ENCODE assay signal across 8 mouse cellular contexts in the genomic region with DNA sequence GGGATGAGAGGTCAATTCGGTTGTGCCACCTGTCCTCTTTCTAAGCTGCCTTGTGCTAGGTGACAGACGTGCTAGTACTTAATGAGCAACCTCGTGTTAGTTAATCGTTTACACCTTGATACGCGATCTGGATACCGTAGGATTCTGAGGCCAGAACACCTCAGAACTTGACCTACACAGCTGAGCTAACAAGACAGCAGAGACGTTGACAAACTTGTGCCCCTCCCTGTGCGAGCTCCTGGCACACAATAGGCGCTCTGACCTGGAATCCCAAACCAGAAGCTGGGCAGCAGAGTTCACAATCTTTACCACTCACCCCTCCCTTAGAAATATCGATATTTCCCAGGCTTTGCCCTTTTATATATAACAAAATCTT. TPM values are rescaled to one million over a fixed set of nuclear protein-coding genes. Genes with fewer than 3 reads are reported as not detected.
DNase-seq lines count a peak whose midpoint lies in the region; ATAC-seq and TF ChIP-seq lines count a peak whose summit lies in the region.

No protein-coding gene starts in this region.

- no peak for DNase-seq in spleen, adult 2 months (ENCODE audit: low read depth in 1 of 2, low spot score in 2 of 2)
- DNase-seq in spleen, postnatal 36 days (ENCODE audit: low spot score in 2 of 2): no peak
- no peak for DNase-seq in urinary bladder, postnatal 14 days (ENCODE audit: low spot score)
- no peak for DNase-seq in adrenal gland, postnatal 25 days
- DNase-seq in gastrocnemius, postnatal 25 days: no peak

- H3K9ac ChIP-seq in kidney, embryonic 16.5 days (replicated peaks; ENCODE audit: low read length): peak overlapping the region; percentile 65

- TF ChIP-seq CTCF in spleen, adult 2 months (IDR thresholded peaks at IDR 0.05; ENCODE audit: extremely low read depth, insufficient read depth, insufficient read length, insufficient replicate concordance): no peak

- no peak for TF ChIP-seq POLR2A in spleen, adult 2 months (IDR thresholded peaks at IDR 0.05; ENCODE audit: low read depth, low read length)

- peak overlapping the region; percentile 95 for H3K4me2 ChIP-seq in kidney, embryonic 16.5 days (replicated peaks; ENCODE audit: low read depth, low read length)

- no peaks in the 10 kb centered on the region for H3K27me3 ChIP-seq in spleen, adult 2 months (ENCODE audit: control insufficient read depth, insufficient read depth, low read length)
- peaks cover 9% of the 10 kb centered on the region for H3K27me3 ChIP-seq in erythroblast, embryonic 14.5 days (ENCODE audit: control insufficient read depth)
- peaks cover 21% of the 10 kb centered on the region for H3K27me3 ChIP-seq in kidney, embryonic 16.5 days (ENCODE audit: insufficient read depth, low read length)
- peaks cover 39% of the 10 kb centered on the region for H3K27me3 ChIP-seq in megakaryocyte, embryonic 14.5 days (replicated peaks)

- H3K27ac ChIP-seq in spleen, adult 2 months (ENCODE audit: insufficient read depth, low read length): no peak overlapping the region
- H3K27ac ChIP-seq in kidney, embryonic 16.5 days (ENCODE audit: low read length): peak overlapping the region; percentile 81

- peaks cover 14% of the 10 kb centered on the region for H3K4me1 ChIP-seq in spleen, adult 2 months (ENCODE audit: control insufficient read depth, insufficient read depth, insufficient read length)
- H3K4me1 ChIP-seq in erythroblast, embryonic 14.5 days (ENCODE audit: control insufficient read depth): peaks cover 62% of the 10 kb centered on the region
- H3K4me1 ChIP-seq in kidney, embryonic 16.5 days (ENCODE audit: insufficient read depth, low read length): peaks cover 44% of the 10 kb centered on the region
- H3K4me1 ChIP-seq in megakaryocyte, embryonic 14.5 days: peaks cover 41% of the 10 kb centered on the region

- peak overlapping the region; percentile 59 for H3K4me3 ChIP-seq in spleen, adult 2 months (ENCODE audit: extremely low read depth, insufficient read depth, insufficient read length)
- peak overlapping the region; percentile 87 for H3K4me3 ChIP-seq in erythroblast, embryonic 14.5 days (replicated peaks)
- peak overlapping the region; percentile 74 for H3K4me3 ChIP-seq in kidney, embryonic 16.5 days (ENCODE audit: low read length)
- peak overlapping the region; percentile 94 for H3K4me3 ChIP-seq in megakaryocyte, embryonic 14.5 days (replicated peaks)

- H3K36me3 ChIP-seq in spleen, adult 2 months (ENCODE audit: control insufficient read depth, insufficient read depth, low read length): no peaks in the 10 kb centered on the region
- peaks cover 26% of the 10 kb centered on the region for H3K36me3 ChIP-seq in erythroblast, embryonic 14.5 days (ENCODE audit: control insufficient read depth)
- no peaks in the 10 kb centered on the region for H3K36me3 ChIP-seq in kidney, embryonic 16.5 days (ENCODE audit: insufficient read depth, low read length)
- peaks cover 2% of the 10 kb centered on the region for H3K36me3 ChIP-seq in megakaryocyte, embryonic 14.5 days (replicated peaks; ENCODE audit: low read length)

- peak; percentile 37; the same call in 1 of the 2 replicates for ATAC-seq in kidney, embryonic 16.5 days (ENCODE audit: low FRiP score, low TSS enrichment)

- WGBS in spleen, adult 2 months: under 1% methylated on average over 11 of the region's 11 CpGs
- 1% methylated on average over 11 of the region's 11 CpGs for WGBS in kidney, embryonic 16.5 days

- no peaks in the 10 kb centered on the region for H3K9me3 ChIP-seq in erythroblast, embryonic 14.5 days (ENCODE audit: control insufficient read depth, low read length)
- H3K9me3 ChIP-seq in kidney, embryonic 16.5 days (ENCODE audit: low read length): no peaks in the 10 kb centered on the region
- H3K9me3 ChIP-seq in megakaryocyte, embryonic 14.5 days: peaks cover 8% of the 10 kb centered on the region; the same call in 1 of the 2 replicates

RNA-seq across cellular contexts. Expression of a gene that starts 0.6 kb away (rescaled TPM):
- 7.6 and 10.6 TPM in 2 replicates for polyA plus RNA-seq in spleen, adult 2 months (2012; rRNA removed)
- polyA plus RNA-seq in erythroblast, embryonic 14.5 days (2012): 1.3 and 2.3 TPM in 2 replicates
- 2.1 and 2.4 TPM in 2 replicates for polyA plus RNA-seq in kidney, embryonic 16.5 days (2015; fragmentation: Nextera tagmentation; extraction: Ambion mirVana)
- 0.45 and 0.75 TPM in 2 replicates for polyA plus RNA-seq in megakaryocyte, embryonic 14.5 days (2012; ENCODE audit: insufficient read depth, low replicate concordance)
- 11.8 and 15.4 TPM in 2 replicates for total RNA-seq in adrenal gland, postnatal 25 days (2021)
- total RNA-seq in gastrocnemius, postnatal 25 days (2021): 1 to 10 TPM; 1.5 to 2.0 TPM

RNA-seq across cellular contexts. Expression of a gene that starts 47.9 kb away (rescaled TPM):
- polyA plus RNA-seq in spleen, adult 2 months (2012; rRNA removed): 7.8 and 8.3 TPM in 2 replicates
- 0.76 and 1.3 TPM in 2 replicates for polyA plus RNA-seq in erythroblast, embryonic 14.5 days (2012)
- 4.1 and 5.0 TPM in 2 replicates for polyA plus RNA-seq in kidney, embryonic 16.5 days (2015; fragmentation: Nextera tagmentation; extraction: Ambion mirVana)
- polyA plus RNA-seq in megakaryocyte, embryonic 14.5 days (2012; ENCODE audit: insufficient read depth, low replicate concordance): 6.6 and 10.6 TPM in 2 replicates
- total RNA-seq in adrenal gland, postnatal 25 days (2021): 17.9 and 18.6 TPM in 2 replicates
- 10 to 100 TPM; 19.7 to 20.5 TPM for total RNA-seq in gastrocnemius, postnatal 25 days (2021)
